Mouse (Mus musculus): ENCODE data around the gene Gatd1. TPM values are rescaled to one million over a fixed set of nuclear protein-coding genes. Genes with fewer than 3 reads are reported as not detected.

Gene Gatd1
- total RNA-seq, 2 experiments from 2014 or later: 12.5 to 12.9 TPM

DNA sequence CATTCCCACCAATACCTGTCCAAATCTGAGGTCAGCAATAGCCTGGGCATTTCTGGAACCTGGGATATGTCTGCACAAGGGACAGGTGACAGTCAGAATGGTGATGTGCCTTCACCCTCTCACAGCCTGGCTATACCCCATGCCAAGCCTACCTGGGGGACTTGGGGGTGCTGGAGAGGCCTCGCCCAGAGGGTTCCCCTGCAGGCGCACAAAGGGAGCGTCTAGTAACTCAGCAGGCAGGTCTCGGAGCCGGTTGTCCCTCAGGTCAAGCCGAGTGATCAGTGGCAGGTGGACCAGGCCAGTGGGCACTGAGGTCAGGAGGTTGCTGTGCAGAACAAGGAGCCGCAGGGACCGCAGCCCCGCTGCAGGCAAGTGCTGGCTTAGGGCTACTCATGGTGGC lies 27.5 kb upstream of the Gatd1 start:
- DNase-seq: no peak

- DNase-seq: peak; percentile 79
Observed at GRCm38 (mm10) chr7:141440613-141441012, 26.7 kb upstream of the Gatd1 start.

GRCm38 (mm10) chr7:141439811-141440210 lies 25.9 kb upstream of the Gatd1 start:
- no peak for DNase-seq

GRCm38 (mm10) chr7:141439140-141439679 lies 25.3 kb upstream of the Gatd1 start:
- no peak for DNase-seq

GRCm38 (mm10) chr7:141438201-141438968 lies 24.4 kb upstream of the Gatd1 start:
- no peak for DNase-seq

DNA sequence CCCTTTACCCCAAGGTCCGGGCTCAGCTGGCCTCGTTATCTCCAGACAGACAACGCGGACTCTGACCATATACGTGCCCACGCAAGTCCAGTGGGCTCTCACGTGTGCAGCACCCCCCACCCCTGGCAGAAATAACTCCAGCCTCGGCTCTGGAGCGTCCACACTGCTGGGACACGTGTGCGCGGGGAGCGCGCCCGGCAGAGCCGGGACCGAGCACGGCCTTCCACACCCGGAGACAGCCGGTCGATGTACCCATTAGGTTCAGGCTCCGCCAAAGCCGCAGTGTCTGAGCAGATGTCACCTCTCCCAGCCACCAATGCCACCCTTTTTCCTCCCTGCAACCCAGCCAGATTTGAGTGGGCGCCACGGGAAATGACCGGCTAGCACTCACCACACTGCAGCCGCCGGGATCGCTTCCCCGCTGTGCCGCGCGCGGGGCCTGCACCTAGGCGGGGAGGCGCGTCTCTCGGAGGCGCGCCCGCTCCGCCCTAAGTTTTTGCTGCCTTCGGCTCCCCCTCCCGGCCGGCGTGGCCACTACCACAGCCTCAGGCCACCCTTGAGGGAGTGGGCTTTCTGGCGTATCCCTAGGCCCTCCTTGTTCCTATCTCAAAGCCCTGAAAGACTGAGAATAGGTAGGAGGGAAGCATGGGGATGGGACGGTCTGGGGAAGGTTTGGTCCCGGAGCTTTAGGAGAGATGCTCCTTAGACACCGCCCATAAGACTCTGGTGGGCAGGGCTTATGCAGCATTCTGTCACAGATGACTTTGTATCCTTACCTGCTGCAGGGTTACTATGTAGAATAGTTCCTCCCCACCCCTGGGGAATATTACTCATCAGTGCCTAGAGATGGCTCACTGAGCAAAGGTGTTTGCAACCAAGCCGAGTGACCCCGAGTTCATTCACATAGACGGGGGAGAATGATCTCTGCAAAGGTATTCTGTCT lies 23.5 kb upstream of the Gatd1 start, which contains the start of gene Slc25a22:
Slc25a22 (minus strand) TSS at position 715 of the 943 bp plus-strand sequence.
- peak; percentile 86 for DNase-seq

GRCm38 (mm10) chr7:141436523-141436892 lies 22.6 kb upstream of the Gatd1 start:
- no peak for DNase-seq

DNA sequence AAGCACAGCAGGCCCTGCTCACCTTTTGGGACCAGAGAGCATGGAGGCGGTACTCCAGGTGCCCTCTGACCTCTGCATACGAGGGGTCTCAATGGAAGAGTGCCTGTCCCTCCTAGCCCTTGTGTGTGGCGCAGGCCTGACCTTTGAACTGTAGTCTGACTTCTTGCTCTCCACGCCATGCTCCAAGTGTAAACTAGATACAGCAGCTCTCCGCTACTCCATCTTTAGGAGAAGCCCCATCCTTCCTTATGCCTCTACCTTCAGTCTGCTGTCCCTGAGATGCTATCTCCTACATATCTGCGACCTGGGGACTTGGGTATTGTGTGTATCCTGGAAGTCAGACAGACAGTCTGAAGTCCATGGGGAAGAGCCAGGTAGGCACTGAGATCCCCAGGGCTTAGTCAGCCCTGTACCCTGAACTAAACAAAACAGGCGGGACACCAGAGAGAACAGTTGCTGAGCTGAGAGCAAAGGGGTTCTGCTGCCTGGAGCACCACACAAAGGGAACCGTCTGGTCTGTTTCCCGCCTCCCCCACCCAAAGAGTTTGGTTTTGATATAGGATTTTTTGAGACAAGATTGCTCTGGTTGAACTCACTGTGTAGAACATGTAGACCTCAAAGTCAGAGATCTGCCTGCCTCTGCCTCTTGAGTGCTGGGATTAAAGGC lies 22.1 kb upstream of the Gatd1 start:
- DNase-seq: no peak

DNA sequence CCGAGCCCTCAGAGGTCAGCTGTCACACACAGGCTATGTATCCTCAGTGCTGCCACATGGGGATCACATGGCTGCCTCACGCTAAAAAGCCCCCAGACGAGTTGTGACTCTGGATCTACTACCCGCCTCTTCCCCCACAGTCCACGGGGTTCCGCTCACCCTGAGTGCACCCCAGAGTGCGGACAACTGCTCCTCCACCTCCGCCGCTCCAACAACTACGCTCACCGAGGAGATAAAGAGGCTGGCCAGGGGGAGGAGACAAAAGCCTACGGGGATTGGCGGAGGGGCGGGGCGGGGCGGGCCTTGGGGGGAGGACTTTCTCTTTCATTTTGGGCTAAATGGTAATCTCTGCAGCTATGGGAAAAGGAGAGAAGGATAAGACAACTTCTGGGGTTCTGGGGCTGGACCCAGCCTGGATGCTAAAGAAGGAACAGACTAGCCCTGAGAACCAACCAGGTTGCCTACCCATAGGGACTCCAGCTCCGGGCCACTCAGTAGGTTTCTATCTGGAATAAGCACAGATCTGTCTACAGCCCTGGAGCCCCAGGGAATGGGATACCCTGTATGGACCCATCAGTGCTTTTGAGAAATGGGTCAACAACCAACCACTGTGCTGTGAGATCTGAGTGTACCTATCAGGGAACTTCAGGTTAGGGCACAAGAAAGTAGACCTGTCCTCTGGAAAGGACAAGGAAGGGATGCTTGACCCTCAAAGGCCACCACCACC lies 21.4 kb upstream of the Gatd1 start:
- DNase-seq: peak; percentile 68

- DNase-seq: no peak
Observed at GRCm38 (mm10) chr7:141434464-141434863, 20.5 kb upstream of the Gatd1 start.

DNA sequence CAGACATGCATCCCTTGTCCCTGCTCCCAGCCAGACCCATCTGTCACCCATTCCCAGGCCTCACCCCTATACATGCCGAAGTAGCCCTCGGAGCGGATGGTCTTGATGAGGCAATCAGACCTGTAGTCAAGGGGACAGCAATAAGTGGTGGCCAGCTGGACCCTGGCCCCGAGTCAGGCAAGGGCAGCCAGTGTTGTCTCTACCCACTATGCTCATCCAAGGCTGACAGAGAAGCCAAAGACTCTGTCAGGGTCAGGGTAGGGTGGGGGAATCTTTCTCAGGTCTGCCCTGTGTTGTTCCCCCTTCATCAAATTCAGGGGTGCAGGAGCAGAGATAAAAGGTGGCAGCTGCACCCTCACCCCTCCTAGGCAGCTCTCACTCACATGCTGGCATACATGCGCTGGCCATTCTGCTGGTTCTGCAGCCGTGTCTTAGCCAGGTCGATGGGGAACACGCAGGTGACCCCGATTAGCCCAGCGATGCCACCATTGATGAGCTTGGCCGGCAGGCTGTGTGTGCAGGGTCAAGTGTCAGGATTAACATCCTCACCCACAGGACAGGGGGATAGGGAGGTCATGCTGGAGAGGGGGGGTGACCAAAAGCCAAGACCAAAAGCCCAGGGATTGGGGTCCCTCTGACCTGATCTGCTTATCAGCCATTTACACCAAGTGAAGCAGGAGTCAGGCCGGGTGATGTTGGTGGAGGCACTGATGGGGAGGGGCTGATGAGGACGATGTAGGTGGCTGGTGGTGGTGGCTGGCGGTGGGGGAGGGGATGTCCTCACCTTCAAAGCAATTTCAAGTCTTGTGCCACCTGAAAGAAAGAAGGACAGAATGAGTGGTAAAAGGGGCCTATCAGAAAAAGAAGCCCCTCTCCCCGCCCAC lies 19.8 kb upstream of the Gatd1 start:
- DNase-seq: no peak

DNA sequence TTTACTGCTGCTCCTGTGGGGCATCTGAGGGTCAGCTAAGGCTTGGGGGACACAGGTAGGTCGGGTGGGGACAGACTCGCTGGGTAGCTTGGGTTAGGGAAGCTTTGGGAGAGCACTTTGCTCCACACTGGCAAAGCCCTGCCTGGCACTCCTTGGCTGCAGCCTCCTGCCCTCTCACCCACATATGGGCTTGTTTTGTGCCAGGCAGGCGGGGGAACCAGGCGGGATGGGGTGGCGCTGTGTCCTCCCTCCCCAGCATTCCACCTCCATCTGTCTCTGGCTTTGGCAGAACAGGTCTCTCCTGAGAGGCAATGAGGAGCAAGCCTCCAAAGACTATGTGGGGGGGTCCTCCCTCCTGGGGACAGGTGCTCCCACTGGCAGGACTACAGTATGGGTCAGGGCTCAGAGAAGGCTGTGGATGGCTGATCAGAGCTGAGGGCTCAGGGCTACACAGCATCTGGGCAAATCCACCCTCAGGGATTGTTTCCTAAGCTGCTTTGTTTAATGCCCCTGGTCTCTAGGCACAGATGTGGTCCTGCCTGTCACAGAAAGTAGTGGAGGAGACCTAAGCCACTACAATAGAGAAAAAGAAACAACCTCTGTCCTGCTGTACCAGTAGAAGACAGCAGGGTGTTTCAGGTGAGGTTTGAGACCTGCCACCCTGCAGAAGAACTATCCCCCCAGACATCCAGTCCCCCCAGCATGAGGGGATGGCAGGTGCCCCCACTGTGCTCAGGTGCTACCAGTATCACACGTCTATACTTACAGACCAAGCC lies 19.0 kb upstream of the Gatd1 start:
- DNase-seq: peak; percentile 72

GRCm38 (mm10) chr7:141432186-141432611 lies 18.3 kb upstream of the Gatd1 start:
- DNase-seq: peak; percentile 74

GRCm38 (mm10) chr7:141431434-141432185 lies 17.7 kb upstream of the Gatd1 start:
- DNase-seq: no peak

DNA sequence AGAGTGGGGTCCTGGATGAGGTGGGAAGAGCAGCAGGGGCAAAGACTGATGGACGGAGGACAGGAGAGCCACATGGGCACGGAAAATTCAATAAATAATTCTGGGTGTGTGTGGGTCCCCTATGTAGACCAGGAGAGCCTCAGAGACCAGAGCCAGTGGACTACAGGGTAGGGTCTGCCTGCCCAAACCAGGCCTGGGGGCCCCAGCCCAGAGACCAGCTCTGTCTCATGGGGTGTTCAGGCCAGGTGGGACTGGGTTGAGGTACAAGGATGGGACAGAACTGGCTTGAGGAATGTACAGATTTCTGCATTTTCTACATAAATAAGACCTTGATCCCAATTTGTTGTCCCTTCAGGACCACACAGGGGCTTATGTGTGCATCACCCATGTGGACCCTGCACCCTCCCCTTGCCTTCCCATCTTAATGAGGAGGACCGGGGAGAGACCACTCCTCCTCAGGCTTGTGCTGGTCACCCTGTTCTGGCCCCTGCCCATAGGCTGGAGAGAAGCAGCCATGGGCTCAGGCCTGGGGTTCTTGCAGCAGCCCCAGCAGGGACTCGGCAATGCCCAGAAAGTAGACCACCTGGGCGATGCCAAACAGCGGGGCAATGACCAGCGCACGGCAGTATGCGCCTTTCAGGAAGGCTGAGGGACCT lies 16.8 kb upstream of the Gatd1 start:
- no peak for DNase-seq

GRCm38 (mm10) chr7:141429840-141430584 lies 16.1 kb upstream of the Gatd1 start:
- DNase-seq: peak; percentile 33

GRCm38 (mm10) chr7:141429310-141429709 lies 15.4 kb upstream of the Gatd1 start, which contains the start of gene Cend1:
Cend1 (minus strand) TSS chr7:141429491.
- DNase-seq: peak; percentile 50

DNA sequence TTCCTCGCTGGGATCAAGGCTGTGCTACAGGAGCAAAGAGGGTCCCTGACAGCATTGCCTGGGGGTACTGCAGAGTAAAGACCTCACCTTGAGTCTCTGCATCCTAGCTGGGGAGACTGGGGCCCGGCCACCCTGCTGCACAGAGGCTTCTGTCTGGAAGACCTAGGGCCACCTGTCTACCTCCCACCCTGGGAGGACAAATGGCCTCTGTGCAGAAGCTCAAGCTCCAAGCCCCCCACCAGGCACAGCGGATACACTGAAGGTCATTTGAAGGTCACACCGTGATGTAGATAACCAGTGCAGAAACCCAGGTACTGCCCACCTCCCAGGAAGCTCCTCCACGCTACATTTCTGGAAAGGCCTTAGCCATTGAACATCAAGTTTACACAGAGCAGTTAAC lies 14.8 kb upstream of the Gatd1 start:
- no peak for DNase-seq

Measured in heart, postnatal 4 days (tissue).